Mouse (Mus musculus): ENCODE data around the gene Sorbs1.

Sorbs1 gene

DNA sequence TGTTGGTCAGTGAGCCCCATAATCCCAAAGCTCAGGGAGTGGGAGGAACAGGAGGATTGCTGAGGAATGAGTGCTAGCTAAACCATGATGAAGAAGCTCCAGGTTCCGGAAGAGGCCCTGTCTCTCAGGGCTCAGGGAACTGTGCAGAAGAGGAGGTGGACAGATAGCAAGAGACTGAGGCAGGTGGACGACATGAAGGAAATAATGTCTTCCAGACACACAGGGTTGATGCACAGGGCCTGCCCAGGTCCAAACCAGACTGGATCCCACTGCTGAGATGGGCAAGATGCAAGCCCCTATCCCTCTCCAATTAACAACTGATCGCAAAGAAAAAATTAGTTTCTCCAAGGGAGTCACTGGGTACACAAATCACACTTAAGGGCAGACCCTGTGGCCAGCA, 258.8 kb downstream of the Sorbs1 start:
- no peak for DNase-seq

- peak; percentile 43 for DNase-seq
Measured at GRCm38 (mm10) chr19:40253768-40254167, 259.8 kb downstream of the Sorbs1 start.

DNA sequence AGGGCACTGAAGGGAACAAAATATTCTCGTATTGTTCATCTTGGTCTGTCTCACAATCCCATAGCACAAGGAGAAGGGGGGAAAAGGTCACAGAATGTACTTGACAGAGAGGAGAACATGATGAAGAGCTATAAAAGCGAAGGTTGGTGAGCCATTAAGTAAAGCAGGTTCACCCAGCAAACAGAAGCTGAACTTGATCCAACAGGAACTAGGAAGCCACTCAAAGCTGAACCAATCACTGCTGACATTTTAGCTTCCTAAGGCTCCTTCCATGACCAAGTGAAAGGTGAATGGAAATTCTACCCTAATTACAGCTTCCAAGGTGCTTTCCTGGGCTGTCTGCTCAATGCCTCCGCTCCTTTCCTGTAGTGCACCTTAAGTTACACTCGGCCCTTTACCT, 262.5 kb downstream of the Sorbs1 start:
- DNase-seq, result peak; percentile 51

GRCm38 (mm10) chr19:40249352-40249751, 264.2 kb downstream of the Sorbs1 start:
- DNase-seq, result peak; percentile 76

DNA sequence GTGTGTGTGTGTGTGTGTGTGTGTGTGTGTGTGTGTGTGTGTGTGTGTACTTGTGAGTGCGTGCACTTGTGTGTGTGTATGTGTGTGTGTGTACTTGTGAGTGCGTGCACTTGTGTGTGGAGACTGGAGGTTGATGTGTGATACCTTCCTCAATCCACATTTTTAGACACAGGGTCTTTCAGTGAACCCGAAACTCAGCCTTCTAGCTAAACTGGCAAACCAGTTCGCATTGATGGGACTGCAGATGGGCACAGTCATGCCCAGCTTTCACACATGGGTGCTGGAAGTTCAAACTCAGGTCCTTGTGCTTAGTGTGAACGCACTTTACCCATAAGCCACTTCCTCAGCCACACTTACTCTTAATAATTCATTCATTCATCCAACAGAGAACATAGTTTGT, 265.1 kb downstream of the Sorbs1 start:
- no peak for DNase-seq

GRCm38 (mm10) chr19:40247268-40247666, 266.3 kb downstream of the Sorbs1 start:
- DNase-seq, result peak; percentile 67

GRCm38 (mm10) chr19:40246646-40247267, 266.8 kb downstream of the Sorbs1 start:
- DNase-seq, result no peak

All from lung, postnatal 36 days (tissue).